Mouse (Mus musculus): ENCODE data around the gene Ahnak.
A peak's percentile ranks its signal among the peaks of the same experiment; 100 is the strongest.
"Not testable (repeated sequence)": the region's sequence is repeated elsewhere in the genome, so short reads cannot be mapped to it uniquely, and the experiment has no call there.

Gene Ahnak

DNA sequence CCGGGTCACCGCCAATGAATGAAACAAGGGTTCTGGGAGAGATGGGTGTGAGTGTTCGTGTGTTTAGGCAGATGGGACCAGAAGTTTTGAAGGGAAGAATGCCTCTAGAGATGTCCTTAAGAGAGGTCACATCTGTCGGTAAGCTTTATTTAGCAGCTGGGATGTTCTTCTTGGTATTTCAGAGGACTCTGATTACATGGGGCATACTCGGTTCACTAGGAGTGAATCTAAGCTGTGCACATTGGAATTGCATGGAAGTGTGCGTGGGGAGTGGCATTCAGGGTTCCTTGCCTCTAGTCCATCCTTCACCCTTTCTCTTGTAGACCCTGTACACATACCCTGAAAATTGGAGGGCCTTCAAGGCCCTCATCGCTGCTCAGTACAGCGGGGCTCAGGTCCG lies 21.2 kb upstream of the Ahnak start:
- DNase-seq (ENCODE audit: extremely low read depth, insufficient read length, low spot score) = no peak

DNA sequence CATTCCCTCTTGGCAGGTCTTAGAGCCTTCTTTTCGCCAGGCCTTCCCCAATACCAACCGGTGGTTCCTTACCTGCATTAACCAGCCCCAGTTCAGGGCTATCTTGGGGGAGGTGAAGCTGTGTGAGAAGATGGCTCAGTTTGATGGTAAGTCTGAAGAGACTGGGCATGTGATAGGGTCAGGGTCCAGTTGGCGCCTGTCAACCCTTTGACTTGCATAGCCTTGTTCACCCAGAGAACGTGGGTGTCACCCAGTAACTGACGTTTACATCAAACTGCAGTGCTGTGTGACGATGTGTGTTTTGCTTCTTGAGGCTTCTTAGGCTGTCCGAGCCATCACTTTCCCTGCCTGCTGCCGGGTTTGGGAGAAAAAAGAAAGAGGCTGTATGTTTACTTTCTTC lies 16.6 kb upstream of the Ahnak start:
- DNase-seq (ENCODE audit: extremely low read depth, insufficient read length, low spot score) = not testable (repeated sequence)

DNA sequence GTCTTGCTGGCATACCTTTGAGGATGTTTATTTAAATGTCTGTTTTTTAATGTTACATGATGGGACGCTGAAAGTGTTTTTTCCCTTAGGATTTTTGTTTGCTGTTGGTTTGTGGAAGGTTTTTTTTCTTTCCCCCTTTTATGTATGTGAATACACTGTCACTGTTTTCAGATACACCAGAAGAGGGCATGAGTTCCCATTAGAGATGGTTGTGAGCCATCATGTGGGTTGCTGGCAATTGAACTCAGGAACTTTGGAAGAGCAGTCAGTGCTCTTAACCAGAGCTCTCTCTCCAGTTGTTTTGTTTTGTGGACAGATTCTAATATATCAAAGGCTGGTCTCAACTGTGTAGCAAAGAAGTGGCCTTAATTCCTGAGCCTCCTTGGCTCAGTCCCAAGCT lies 14.4 kb upstream of the Ahnak start:
- no peak for DNase-seq (ENCODE audit: extremely low read depth, insufficient read length, low spot score)

DNA sequence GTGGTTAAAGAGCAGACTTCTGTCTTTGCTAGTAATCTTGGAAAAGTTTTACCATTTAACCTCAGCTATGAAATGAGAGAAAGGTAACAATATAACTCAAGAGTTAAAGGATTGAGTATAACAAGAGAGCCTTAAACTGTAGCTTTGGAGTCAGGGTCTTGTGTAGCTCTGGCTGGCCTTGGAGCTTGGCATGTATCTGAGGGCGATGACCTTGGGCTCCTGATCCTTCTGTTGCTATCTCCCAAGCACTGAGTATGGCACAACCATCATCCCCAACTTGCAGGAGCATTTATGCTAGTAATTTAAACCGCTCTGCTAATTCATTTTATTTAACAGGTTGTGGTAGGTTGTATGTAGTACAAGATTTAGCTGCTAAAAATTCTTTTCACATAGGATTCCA lies 13.6 kb upstream of the Ahnak start:
- no peak for DNase-seq (ENCODE audit: extremely low read depth, insufficient read length, low spot score)

DNA sequence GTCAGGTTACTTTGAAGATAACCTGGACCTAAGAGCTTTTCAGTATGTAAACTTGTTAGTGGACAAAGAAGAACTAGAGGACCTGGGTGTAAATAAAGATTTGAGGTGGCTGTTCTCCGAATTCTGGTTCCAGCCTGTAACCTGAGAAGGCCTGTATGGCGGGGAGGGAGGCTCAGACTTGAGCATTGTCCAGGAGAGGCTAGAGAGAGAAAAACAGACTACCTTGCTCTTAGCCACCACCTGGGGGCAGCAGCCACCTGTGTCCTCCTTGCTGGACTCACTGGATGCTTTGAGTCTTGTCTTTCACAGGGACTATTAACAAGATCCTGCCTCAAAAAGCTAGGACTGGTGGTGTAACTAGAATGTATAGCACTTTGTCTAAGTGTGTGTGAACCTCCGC lies 12.5 kb upstream of the Ahnak start:
- DNase-seq (ENCODE audit: extremely low read depth, insufficient read length, low spot score) = peak; percentile 52

DNA sequence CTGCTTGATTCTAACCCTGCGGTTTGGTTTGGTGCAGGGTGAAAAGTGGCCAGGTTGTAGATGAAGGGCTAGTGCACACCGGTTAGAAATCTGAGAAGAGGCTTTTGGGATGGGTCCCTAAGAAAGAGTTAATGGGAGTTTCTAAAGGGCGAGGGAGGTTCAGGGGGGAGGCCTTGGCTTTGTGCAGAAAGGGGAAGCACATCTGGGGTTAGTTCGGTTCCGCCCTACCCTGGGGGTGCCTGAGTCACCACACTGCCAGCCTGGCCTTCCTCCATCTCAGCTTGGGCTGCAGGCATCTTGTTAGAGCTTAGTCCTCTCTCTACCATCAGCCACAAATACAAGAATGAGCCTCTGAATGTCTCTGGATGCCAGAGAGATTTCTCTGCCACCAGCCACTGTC lies 8.3 kb upstream of the Ahnak start:
- peak; percentile 81 for DNase-seq (ENCODE audit: extremely low read depth, insufficient read length, low spot score)

DNA sequence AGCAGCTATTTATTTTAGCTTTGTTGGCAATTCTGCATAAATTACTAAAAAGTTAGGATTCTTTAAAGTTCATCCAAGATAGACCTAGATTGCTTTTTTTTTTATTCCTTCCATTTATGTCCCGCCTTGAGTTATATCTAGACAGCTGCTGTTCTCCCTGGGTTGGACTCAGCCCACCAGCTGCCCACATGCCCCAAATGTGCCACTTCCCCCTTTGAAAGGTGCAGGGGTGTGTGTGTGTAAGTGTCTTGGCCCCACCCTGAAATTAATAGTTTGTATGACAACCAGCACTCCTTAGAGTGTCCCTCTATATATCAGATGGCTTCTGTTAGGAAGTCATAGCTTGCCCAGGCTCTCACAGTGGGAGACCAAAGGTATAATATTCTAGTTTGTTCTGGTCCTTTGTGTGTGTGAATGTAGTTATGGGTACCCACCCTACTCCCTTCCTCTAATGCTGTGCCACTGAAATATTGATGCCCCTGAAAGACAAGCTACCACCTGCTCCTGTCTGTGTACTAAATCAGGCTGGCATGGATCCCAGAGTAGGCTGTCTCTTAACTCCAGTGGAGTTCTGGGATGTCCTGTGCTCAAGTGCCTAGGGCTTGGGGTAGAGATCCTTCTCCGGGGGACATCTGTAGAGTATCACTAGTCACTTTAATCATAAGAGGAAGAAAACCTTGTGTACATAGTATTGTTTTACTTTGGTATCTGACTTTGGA lies 7.5 kb upstream of the Ahnak start:
- DNase-seq (ENCODE audit: extremely low read depth, insufficient read length, low spot score) = no peak

DNA sequence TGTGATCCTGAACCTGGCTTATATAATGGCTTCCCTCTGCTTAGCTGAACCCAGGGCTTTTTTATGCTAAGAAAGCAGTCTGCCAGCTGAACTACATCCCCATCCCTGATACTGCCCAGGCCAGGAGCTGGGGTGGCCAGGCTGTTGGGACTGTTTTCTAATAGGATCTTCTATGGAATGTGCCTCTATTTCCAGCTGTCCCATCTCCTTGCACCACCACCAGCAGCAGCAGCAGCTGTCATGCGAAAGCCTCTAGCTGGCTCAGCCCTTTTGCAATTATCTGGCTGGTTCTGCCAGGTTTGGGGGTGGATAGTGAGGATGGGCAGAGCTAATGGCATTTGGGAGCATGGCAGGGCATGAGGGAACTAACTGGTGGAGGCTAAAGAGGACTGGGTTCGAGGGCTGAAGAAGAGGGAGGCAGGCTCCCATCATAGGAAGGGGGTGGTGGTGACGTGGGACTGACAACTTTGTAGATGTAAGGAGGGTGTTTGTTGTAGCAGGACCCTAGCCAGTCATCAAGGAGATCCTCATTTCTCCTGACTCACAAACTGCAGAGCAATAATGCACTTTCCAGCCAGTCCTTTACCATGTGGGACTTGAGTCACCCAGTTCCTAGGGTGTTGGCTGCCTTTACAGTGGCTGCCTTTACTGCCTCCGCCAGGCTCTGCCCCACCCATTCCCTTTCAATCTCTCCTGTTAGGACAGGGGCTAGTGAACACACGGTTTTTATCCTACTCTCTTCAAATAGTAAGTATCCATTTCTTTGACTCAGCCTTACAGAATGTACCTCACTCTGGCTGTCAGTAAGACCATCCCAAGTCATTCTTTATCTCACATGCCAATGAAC lies 6.6 kb upstream of the Ahnak start:
- DNase-seq (ENCODE audit: extremely low read depth, insufficient read length, low spot score) = no peak

DNA sequence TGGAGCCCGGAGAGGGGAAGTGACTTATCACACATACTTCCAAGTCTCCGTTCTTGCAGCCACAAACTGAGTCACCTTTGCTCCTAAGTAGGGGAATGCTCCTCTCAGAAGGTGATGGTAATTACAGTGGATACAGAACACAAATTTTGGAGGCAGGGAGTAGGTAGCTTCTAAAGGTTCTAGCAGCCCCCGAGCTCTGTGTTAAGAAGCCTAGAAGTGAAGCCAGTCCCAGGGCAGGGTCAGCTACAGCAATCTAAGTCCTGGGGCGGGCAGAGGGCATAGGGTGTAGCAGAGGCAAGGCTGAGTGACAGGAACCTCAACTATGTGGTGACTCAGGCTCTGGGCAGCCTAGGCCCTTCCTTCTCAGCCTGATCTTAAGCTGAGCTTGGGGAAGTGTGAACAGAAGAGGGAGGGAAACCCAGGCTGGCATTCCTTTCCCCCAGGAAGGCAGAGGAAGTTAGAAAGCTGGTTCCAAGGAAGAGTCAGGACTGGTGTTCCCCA lies 5.9 kb upstream of the Ahnak start:
- peak; percentile 86 for DNase-seq (ENCODE audit: extremely low read depth, insufficient read length, low spot score)

DNA sequence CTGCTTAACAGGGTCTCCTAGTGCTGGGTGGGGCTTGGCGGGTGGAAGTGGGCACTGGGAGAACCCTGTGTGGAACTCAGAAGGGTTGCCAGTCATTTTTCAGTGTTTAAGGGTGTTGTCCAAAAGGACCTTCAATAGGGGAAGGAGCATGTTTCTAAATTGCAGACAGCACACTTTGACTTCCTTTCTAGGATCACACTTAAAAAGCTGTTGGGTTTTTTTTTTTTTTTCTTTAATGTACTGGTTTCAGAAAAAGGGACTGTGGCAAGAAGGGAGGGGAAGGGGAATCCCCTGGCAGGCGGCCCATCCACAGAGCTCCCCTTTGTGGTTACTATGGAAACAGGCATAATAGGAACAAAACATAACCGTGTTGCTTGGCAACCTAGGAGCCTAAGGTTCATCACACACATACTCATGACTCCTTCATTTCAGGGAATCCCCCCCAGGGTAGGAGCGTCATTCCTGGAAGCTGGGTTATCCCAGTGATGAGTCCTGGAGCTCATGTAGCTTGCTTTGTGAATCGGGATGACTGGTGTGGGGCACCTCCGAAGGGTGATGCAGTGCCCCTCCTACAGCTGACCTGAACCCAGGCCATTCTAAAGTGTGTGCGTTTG lies 4.7 kb upstream of the Ahnak start:
- peak; percentile 60 for DNase-seq (ENCODE audit: extremely low read depth, insufficient read length, low spot score)

DNA sequence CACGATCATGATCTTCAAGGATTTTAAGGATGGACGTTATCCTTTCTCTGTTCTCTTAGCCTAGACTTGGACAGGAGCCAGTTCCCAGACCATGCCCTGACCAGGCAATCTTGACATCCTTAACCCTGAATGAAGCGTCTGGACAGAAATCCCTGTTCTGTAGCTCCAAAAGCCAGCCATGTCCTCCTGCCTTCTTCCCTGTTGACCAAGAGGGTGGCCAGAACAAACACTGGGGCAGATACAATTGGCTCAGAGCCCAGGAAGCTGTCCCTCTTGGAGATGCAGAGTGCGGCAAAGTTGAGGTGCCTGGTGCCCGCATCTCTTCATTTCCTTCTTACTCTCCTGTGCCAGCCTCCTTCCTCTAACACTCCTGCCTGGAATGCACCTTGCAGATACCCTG lies 3.2 kb upstream of the Ahnak start:
- DNase-seq (ENCODE audit: extremely low read depth, insufficient read length, low spot score) = no peak

DNA sequence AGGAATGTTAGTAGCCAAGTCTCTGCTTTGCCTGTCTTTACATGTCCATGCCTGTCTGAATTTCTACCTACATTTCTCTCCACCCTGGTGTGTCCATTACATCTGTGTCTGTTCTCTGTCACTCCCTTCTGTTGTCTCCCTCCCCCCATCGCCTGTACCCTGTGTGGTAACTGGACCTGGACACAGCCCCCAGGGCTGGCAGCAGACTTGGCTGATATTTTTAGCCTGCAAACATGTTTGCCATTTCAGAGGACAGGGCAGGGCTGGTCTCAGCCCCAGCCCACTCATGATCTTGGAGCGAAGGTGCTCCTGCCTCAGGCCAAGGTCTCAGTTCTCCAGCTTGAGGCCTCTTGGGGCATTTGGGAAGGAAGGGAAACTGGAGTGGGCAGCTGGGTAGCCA lies 1.3 kb upstream of the Ahnak start:
- peak; percentile 34 for DNase-seq (ENCODE audit: extremely low read depth, insufficient read length, low spot score)

DNA sequence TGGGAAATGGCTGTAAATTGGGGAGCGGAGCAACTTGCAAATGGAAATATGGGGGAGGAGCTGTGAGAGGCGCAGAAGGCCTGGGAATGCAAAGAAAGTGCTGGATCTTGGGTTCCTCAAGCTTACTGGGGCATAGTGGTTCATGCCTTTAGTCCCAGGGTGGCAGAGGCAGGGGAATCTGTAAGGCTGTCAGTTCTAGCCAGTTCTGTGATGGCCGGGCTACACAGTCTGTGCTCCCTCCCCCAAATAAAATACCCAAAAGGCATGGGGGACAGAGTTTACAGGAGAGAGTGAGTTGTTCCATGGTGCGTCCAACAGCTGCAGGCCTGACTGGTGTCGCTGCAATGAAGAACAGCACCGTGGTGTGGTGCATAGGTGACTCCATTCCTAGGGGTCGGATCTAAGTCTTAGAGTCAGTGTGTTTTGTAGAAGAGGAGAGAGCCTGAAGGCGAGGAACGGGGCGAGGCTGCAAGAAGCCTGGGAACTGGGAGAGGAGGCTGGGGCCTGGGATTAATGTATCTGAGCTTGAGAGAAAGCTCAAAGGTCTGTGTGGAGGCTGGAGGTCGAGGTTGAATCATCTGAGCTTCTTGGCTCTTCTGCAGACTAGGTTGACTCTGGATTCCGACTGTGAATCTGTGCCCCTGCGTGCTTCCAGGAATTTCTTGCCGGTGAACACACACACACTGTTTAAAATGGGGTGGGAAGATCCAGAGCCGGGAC lies 578 bp upstream of the Ahnak start:
- no peak for DNase-seq (ENCODE audit: extremely low read depth, insufficient read length, low spot score)

DNA sequence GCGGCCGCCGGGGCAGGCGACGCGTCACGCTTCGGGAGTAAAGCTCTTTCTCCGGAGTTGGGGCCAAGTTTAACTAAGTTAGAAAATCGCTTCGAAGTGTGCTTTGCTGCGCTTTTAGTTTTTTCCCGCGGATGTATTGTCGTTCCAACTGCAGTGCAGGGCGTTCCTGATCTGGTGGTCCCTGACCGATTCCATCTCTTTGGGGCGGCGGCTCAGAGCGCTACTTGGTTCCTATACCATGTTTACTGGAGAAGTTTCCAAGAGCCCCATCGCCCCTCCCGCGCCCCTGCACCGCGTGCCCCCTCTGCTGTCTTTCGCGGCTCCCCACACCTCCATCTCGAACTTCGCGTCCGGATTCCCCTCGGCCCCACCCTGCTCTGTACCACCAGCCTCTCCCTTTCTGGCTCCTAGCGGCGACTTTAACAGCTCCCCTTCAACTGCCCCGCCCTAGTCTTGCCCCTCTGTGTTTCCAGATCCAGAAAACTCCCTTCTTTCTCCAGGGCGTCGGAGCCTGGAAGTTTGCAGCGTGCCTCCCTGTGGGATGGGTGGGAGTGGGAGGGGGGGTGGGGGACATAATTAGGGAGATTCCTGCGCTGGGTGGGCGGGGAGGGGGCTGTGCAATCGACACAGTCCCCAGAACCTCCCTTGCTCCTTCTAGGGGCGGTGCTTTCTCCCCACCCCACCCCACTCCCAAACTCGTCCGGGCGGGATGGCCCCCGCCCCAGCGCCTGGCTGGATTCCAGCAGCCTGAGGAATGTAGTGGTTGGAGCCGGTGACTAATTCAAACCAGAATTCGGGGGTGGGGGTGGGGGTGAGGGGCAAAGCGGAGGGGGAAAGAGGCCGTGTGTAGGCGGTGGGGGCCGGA lies 715 bp downstream of the Ahnak start:
- DNase-seq (ENCODE audit: extremely low read depth, insufficient read length, low spot score) = peak; percentile 90

DNA sequence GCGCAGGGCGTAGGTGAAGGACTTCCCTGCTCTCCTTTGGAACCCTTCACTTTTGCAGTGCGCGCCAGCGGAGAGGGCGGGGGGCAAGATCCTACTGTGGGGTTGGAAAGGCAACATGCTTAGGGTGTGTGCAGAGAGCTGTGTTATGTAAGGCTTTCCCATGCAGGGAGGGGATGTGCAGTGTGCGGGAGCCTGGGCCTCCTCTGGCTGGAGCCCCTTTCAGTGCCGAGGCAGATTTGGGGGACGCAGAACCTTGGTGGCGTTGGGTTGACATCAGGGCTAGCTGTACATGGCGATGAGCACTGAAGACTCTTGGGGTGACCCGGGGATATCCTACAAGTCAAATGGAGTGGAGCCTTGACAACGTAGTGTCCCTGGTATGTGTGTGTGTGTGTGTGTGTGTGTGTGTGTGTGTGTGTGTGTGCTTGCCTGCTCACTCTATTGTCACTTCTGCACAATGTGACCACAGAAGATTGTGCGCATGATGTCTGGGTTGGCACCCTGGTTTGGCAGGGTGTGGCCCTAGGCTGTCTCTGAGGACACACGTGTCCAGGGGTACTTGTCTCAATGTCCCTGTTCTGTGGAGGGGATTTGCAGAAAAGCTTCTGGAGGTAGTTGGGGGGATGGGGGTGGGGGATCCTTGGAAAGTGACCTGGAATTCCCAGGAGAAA lies 1.5 kb downstream of the Ahnak start:
- DNase-seq (ENCODE audit: extremely low read depth, insufficient read length, low spot score) = no peak

DNA sequence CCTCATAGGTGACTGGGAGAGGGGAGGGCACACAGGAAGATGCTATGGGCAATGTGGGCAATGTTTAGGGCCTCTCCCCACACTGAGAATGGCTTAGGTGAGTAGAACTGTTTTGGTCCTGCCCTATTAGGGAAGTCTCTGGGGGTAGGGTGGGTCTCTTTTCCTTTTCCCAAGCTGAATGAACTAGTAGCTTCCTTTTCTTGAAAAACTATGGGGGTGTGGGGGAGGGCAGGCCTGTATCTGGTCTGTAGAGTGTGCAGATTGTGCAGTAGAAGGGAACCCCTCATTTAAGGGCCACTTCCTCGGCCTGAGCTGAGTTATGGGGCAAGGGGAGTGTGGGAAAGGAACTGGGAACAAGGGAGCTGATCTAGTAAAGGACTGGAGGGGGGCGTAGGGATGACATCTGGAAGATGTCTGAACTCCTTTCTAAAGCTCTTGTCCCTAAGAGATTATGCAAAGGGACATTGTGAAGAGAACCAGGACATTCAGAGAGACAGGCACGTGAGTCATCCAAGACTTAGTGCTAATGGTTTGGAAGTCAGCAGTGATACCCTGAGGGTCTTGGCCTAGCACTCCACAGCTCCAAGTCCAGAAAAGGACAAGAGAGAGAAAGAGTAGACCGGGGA lies 2.3 kb downstream of the Ahnak start:
- no peak for DNase-seq (ENCODE audit: extremely low read depth, insufficient read length, low spot score)

DNA sequence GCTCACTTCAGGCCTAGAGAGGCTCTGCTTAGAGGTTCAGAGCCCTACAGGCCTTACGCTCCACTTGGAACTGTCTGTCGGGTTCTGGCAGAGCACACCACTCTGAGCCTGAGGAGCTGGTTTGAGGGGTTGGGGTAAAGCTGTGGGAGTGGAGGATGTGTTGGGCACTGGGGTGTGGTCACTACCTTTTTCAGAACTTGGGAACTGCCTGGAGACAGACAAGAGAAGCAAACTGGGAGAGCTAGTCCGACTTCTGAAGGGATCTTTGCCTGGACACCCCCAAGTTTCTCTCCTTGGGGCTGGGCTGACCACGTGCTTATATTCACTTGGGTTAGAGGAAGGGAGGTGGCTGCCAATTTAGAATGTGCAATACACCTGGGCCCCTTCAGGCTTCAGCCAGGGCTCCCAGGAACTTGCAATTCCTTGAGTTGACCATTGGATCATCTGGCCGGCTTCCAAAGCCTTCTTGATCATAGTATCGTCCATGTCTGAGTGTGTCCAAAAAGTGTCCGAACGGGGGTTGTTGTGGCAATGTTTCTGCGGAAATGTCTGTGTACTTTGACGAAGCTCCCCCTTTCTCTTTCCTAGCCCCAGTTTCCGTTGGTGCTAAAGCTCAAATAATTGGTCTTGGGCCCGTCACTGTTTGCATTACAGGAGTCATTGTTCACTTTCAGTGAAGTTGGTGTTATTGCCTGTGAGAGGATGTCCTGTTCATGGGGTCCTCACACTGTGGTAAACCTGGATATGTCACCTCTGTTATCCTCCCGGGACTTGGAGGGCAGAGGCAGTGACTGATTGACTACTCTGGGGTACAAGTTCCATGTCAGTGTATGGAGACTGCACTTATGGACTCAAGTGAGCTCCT lies 3.0 kb downstream of the Ahnak start:
- peak; percentile 59 for DNase-seq (ENCODE audit: extremely low read depth, insufficient read length, low spot score)
